Mouse (Mus musculus) frontal cortex, adult (tissue): Measurements from ENCODE around the gene Sema3a.

Experiments used
- ATAC-seq: cut with Nextera tagmentation; 2 replicates; pipeline ENCODE4 v1.9.2; 2017; ENCODE audit warnings: mild to moderate bottlenecking, moderate library complexity, mixed read lengths; ENCODE audit not compliant: low TSS enrichment

The Sema3a gene

GRCm38 (mm10) chr5:13320138-13320537, 194.9 kb downstream of the Sema3a start:
- no peak for ATAC-seq

DNA sequence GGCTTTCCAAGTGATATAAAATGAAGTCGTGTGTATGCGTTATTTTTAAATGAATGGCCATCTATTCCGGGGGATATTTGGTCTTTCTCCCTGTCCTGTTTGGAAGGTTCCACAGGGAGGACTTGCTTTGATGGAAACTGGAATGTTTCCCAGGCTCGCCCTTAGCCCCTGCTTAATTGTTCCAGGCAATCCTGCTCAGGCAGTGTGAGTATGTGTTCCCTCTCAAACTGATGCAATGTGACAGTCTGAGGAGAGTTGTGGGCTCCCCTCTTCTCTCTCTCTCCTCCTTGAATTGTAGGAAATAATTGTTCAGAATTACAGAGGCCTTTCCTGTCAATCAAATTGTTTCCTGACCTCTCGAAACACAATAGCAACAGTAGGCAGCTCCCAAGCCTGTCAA, 202.1 kb downstream of the Sema3a start:
- ATAC-seq, result no peak

- no peak for ATAC-seq
These were observed 206.2 kb downstream of the Sema3a start for GRCm38 (mm10) chr5:13331412-13331811.

DNA sequence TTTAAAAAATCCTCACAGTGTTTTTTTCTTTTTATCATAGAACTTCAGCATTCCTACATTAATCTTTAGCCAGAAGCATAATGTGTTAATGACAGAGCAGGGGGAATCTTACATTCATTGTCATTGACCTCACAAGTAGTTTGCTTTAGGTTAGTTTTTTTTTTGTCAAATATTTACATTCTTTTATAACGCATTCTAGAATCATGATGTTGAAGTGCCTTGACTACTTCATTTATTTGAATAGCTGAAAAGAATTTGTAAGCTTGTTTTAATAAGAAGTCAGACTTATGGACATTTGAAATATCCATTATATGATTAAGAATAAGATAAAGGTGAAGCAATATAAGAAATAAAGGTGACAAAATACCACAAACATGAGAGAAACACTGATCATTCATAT, 212.5 kb downstream of the Sema3a start:
- no peak for ATAC-seq

GRCm38 (mm10) chr5:13347068-13347467, 221.9 kb downstream of the Sema3a start:
- no peak for ATAC-seq

GRCm38 (mm10) chr5:13351611-13352010, 226.4 kb downstream of the Sema3a start:
- ATAC-seq, result no peak

DNA sequence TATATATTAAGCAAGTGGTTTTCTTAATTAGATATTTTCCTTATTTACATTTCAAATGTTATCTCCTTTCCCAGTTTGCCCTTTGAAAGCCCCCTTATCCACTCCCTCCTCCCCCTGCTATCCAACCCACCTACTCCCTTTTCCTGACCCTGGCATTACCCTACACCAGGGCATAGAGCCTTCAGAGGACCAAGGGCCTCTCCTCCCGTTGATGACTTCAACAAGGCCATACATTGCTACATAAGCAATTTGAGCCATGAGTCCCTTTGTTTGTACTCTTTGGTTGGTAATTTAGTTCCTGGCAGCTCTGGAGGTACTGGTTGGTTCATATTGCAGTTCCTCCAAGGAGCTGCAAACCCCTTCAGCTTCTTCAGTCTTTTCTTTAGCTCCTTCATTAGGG, 227.8 kb downstream of the Sema3a start:
- no peak for ATAC-seq

- no peak for ATAC-seq
These were observed 228.3 kb downstream of the Sema3a start for GRCm38 (mm10) chr5:13353539-13353938.

DNA sequence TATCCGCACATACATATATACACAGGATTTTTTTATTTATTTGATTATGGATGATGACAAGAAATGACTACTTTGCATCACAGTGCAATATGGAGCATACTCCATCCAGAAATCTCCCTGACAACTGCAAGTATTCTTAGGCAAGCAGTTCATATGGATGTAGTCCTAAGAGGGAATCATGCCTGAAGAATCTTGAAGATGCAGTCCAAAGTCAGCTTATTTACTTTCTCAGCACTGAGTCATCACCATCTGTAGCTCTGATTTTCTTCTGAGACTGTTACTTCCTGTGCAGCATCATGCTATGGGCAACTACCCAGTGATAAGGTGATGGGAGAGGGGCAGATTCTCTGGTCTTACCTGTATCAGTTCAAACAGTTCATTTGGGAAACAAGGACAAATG, 229.7 kb downstream of the Sema3a start:
- peak; percentile 98 for ATAC-seq

- ATAC-seq, result no peak
These were observed 233.6 kb downstream of the Sema3a start for GRCm38 (mm10) chr5:13358770-13359169.

- ATAC-seq, result no peak
These were observed 235.5 kb downstream of the Sema3a start for GRCm38 (mm10) chr5:13360711-13361110.

DNA sequence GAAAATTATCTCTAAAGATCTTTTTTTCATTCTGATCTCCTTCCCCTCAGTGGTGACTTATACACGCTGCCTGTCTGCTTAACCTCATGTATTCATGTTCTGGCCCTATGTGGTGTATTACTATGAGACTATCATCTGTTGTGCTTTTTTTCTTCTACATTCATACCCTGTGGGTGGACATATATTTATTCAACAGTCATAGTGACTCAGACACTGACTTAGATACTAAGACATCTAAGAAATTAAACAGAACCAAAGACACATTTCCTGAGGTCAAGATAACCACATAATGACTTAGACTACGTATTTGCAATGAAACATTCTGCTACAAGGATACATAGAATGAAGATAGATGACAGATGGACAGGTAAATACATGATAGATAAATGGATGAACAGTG, 239.9 kb downstream of the Sema3a start:
- ATAC-seq, result peak; percentile 83

DNA sequence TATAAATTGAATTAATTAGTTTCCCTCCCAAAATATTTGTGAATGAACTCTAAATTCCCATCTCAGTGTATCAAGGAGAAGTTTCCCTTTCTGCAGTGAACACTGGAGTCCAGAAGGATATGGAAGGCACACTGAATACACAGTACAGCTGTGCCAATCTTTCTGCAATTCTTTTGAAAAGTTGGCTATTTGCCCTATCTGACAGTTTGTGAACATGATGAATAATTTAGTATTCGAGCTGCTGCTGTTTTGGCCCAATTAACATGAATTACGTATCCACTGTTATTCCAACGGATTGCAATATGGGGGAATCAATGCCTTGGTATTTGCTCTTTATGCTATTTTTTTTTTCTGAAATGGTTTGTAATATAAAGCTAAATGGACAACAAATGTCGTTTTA, 254.0 kb downstream of the Sema3a start:
- ATAC-seq, result no peak

- ATAC-seq, result peak; percentile 94
These were observed 258.8 kb downstream of the Sema3a start for GRCm38 (mm10) chr5:13384047-13384446.

GRCm38 (mm10) chr5:13384714-13385113, 259.5 kb downstream of the Sema3a start:
- ATAC-seq, result peak; percentile 96

- ATAC-seq, result no peak
These were observed 261.4 kb downstream of the Sema3a start for GRCm38 (mm10) chr5:13386603-13387002.

GRCm38 (mm10) chr5:13387679-13388078, 262.5 kb downstream of the Sema3a start:
- no peak for ATAC-seq

- ATAC-seq, result no peak
These were observed 264.8 kb downstream of the Sema3a start for GRCm38 (mm10) chr5:13389995-13390394.

DNA sequence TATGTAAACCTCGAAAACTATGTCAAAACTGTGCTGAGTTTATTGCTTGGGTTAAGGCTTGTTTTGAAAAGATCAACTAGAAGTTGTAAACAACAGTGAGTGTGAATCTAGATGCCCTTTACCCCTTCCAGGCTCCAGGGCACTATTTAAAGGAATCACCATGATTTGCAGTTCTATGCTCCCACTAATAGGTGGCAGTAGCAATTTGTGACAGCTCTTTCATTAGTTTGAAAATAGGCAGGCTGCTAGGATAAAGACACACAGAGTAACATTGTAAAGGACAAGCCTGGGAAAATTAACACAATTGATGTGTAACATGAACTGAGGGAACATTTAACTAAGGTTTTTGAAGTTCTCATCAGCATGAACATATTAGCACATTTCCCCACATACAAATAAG, 280.2 kb downstream of the Sema3a start:
- no peak for ATAC-seq

GRCm38 (mm10) chr5:13406131-13406530, 280.9 kb downstream of the Sema3a start:
- ATAC-seq, result no peak

- ATAC-seq, result no peak
These were observed 286.7 kb downstream of the Sema3a start for GRCm38 (mm10) chr5:13411920-13412319.

DNA sequence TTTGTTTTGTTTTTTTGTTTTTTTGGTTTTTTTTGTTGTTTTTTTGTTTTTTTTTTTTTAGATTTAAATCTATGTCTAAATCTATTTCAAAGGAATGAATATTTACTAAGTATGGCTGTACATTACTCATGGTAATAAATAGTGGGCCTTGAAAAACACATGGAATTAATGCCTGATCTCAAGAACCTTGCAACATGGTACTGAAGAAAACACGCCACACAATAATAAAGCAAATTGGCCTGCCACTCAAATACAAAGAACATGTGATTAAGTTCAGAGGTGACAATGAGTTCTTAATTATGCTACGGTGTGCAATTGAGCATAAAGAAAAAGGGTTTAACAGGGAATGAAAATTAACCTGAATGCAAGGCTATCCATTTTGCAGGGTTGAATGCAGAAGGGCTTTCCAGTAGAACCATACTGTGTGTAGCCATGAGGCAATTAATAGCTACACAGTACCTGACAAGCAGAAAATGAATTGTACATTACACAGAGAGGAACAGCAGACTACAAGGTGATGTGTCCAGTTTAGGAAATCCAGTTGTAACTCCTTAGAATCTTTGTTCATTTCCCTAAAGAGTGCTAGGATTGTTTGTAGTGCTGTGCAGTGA, 288.8 kb downstream of the Sema3a start:
- ATAC-seq, result no peak

- no peak for ATAC-seq
These were observed 291.9 kb downstream of the Sema3a start for GRCm38 (mm10) chr5:13416960-13417710.
